Mouse (Mus musculus): ENCODE measurements around the gene Ankrd2.

- TF ChIP-seq GATA1 (IDR thresholded peaks at IDR 0.05; ENCODE audit: low read length), result no peak
- no peak for TF ChIP-seq TAL1 (IDR thresholded peaks at IDR 0.05; ENCODE audit: low read length)
These were observed 44.7 kb downstream of the Ankrd2 start for GRCm38 (mm10) chr19:42080469-42080868.
